Mouse (Mus musculus) c-Kit-positive CD71-positive TER-119-negative erythroid progenitor cells, embryonic 14.5 days (primary cell): ENCODE data around the gene Mrpl53.
A peak's percentile ranks its signal among the peaks of the same experiment; 100 is the strongest.

Source experiments
- DNase-seq: peaks from one replicate; pipeline ENCODE4 v3.0.0-alpha.2; 2013; ENCODE audit warnings: low read depth

Mrpl53 gene

DNA sequence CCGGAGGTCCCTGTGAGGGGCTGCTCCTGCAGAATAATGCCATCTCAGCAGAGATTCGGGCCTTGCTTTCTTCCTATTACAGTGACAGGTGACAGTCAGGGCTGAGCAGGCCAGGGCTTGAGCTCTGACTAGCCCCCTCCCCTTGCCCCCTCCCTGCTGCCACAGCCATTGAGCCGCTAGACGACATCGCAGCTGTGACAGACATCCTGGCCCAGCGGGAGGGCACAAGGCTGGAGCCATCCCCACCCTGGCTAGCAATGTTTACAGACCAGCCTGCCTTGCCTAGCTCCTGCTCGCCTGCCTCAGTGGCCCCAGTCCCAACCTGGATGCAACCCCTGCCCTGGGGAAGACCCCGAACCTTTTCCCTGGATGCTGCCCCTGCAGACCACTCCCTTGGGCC, 42.9 kb downstream of the Mrpl53 start:
- no peak for DNase-seq

- no peak for DNase-seq
Measured at GRCm38 (mm10) chr6:83153038-83153437, 44.2 kb downstream of the Mrpl53 start.

DNA sequence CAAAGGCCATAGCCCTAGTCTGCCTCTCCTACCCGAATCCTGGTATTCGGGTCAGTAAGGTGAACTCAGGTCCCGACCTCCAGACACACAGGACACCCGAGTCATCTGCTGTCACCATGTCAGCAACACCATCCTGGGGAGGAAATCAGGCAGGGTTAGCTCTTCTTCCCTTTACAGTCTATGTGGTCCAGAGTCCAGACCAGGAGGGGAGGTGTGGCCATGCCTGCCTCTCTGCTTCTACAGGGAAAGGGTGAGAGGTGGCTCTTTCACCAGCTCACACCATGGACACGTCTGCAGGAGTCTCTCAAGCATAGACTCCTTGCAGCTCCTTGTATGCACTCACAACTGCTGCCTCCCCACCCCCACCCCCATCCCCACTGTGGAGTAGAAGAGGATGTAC, 44.6 kb downstream of the Mrpl53 start:
- DNase-seq, result no peak

DNA sequence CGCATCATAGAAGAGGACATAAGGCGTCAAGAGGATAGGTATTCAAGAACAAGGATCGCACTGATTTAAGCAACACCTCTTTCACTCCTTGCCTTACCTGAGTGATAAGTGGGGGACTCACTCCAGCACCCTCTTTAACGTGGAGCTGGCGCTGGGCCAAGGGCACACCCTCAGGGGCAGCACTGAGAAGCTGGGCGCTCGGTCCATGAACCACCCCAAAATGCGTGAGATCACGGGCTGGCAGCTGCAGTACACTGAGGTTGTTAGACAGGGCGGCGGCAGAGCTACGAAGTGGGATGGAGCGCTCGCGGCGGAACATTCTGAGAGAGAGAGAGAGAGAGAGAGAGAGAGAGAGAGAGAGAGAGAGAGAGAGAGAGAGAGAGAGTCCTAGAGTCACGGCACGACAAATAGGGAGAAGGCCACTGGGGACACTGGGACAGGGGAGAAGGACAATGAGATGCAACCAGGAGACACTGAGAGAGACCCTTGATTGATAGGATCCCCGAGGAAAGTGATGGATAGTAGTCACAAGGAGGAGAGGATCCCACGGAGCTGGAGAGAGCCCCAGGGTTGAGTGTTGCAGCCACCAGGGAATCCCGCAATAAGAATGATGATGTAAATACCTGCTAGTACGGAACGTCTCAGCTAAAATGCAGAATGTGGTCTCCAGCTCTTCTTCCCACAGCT, 46.9 kb downstream of the Mrpl53 start:
- no peak for DNase-seq

- peak; percentile 23 for DNase-seq
Measured at GRCm38 (mm10) chr6:83156259-83156684, 47.4 kb downstream of the Mrpl53 start, which contains the start of the genes Wdr54 and 1700003E16Rik. Wdr54 (minus strand) TSS chr6:83156397. 1700003E16Rik (plus strand) TSS chr6:83156404.

DNA sequence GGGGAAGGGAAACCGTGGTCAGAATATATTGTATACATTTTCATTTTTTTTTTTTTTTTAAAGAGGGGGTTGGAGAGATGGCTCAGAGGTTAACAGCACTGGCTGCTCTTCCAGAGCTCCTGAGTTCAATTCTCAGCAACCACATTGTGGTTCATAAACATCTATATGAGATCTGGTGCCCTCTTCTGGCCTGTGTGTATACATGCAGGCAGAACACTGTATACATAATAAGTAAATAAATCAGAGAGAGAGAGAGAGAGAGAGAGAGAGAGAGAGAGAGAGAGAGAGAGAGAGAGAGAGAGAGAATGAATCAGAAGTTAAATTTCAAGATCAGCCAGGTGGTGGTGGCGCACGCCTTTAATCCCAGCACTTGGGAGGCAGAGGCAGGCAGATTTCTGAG, 50.6 kb downstream of the Mrpl53 start:
- DNase-seq, result peak; percentile 47
